Mouse (Mus musculus): ENCODE measurements around the gene Pithd1. TPM values are rescaled to one million over a fixed set of nuclear protein-coding genes. Genes with fewer than 3 reads are reported as not detected.
"Not testable (repeated sequence)": the region's sequence is repeated elsewhere in the genome, so short reads cannot be mapped to it uniquely, and the experiment has no call there.

Gene Pithd1
- total RNA-seq, 4 experiments from 2014 or later = 79.8 to 89.2 (median 83.7) TPM

DNA sequence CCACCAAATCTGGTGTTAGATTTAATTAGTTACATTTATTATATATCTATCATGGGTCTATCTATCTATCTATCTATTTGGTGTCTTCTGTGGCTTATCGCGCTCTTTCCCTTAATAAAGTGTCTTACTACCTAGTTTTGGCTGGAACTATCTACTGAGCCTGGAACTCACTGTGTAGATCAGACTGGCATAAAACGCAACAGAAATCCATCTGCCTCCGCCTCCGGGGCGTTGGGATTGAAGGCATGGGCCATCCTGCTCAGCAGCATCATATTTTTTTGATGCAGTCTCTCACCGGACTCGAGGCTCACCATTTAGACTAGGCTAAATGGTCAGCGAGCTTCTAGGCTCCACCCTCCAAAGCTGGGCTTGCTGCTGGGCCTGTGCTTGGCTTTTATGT, 650 bp upstream of the Pithd1 start:
- no peak for DNase-seq (ENCODE audit: low spot score in 2 of 2)

GRCm38 (mm10) chr4:135986301-135986942, 642 bp downstream of the Pithd1 start:
- no peak for DNase-seq (ENCODE audit: low spot score in 2 of 2)

- DNase-seq (ENCODE audit: low spot score in 2 of 2) = no peak
Measured at GRCm38 (mm10) chr4:135985769-135986168, 1.3 kb downstream of the Pithd1 start.

DNA sequence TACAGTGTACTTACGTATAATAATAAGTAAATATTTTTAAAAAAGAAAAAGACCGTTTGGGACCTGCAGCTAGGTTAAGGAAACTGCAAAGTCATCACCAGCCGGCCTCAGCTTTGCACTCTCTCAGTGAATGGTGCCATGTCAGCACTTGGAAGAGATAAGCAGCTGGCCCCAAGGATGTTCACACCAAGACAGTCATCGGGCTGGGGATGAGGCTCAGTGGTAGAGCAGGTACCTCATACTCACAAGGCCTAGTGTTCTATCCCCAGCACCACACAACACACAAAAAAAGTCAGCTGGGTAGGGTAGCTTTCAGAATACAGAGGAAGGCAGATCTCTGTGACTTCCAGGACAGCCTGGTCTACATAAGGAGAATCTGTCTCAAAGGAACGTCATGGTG, 1.9 kb downstream of the Pithd1 start:
- no peak for DNase-seq (ENCODE audit: low spot score in 2 of 2)

- no peak for DNase-seq (ENCODE audit: low spot score in 2 of 2)
Measured at GRCm38 (mm10) chr4:135984556-135984955, 2.5 kb downstream of the Pithd1 start.

DNA sequence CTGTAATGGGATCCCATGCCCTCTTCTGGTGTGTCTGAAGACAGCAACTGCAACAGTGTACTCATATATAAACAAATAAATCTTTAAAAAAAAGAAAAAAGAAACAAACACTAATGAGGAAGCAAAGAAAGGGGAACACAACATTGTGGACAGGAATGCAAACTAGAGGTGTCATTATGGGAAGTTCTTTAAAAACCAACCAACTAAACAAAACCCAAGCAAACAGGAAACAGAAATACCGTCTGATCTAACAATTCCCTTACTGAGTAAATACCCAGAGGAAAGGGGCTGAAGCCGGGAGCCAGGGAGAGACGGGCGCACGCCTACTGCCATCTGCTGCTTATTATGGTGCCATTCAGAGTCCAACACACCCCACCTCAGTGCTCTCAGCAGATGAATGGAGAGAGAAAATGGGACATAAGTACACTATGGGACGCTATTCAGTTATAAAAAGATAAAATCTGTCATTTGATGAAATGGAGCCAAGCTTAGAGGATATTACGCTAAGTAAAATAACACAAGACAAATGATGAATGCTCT, 5.5 kb downstream of the Pithd1 start:
- peak; percentile 82 to 85 for DNase-seq (ENCODE audit: low spot score in 2 of 2)

- not testable (repeated sequence) for DNase-seq (ENCODE audit: low spot score in 2 of 2)
Measured at GRCm38 (mm10) chr4:135980223-135980622, 6.8 kb downstream of the Pithd1 start.

GRCm38 (mm10) chr4:135976146-135976545, 10.9 kb downstream of the Pithd1 start:
- no peak for DNase-seq (ENCODE audit: low spot score in 2 of 2)

GRCm38 (mm10) chr4:135972911-135973811, 13.9 kb downstream of the Pithd1 start:
- DNase-seq (ENCODE audit: low spot score in 2 of 2) = no peak

DNA sequence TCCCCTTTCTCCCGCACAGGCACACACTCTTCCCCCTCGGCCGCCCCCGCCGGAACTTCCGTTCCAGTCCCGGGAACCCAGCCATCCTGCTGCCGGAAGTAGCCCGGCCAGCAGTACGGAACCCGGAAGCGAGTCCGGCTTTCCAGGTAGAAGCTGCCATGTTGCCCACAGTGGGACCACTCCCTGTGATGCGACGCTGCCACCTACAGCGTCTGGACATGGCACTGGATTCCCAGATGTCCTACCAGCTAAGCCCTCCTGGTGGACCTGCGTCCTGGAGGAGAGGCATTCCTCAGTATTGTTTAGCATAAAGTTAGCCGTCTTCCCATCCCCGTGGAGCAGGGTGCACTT, 14.5 kb downstream of the Pithd1 start, which contains the start of gene Lypla2:
TSS of gene Lypla2 (minus strand) at position 71 of the 351 bp plus-strand sequence.
- peak; percentile 83 to 87 for DNase-seq (ENCODE audit: low spot score in 2 of 2)

- DNase-seq (ENCODE audit: low spot score in 2 of 2) = no peak
Measured at GRCm38 (mm10) chr4:135971805-135972555, 15.1 kb downstream of the Pithd1 start.

DNA sequence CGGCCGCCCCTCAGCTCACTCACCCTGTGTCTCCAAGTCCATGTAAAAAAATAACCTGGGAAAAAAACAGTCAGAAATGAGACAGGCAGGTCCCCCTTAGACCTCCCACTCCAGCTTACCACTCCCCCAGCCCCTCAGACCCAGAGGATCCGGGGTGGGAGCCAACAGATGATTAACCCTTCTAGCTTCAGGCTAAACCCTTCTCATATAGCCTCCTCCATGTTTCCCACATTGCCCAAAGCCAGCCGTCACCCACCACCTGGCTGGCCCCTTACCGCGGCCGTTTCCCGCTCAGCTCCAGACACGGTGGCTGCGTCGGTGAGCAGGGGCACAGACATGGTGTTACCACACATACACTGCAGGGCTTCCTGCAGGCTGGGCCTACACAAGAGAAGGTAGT, 16.5 kb downstream of the Pithd1 start:
- no peak for DNase-seq (ENCODE audit: low spot score in 2 of 2)

- DNase-seq (ENCODE audit: low spot score in 2 of 2) = no peak
Measured at GRCm38 (mm10) chr4:135969070-135969750, 17.9 kb downstream of the Pithd1 start.

DNA sequence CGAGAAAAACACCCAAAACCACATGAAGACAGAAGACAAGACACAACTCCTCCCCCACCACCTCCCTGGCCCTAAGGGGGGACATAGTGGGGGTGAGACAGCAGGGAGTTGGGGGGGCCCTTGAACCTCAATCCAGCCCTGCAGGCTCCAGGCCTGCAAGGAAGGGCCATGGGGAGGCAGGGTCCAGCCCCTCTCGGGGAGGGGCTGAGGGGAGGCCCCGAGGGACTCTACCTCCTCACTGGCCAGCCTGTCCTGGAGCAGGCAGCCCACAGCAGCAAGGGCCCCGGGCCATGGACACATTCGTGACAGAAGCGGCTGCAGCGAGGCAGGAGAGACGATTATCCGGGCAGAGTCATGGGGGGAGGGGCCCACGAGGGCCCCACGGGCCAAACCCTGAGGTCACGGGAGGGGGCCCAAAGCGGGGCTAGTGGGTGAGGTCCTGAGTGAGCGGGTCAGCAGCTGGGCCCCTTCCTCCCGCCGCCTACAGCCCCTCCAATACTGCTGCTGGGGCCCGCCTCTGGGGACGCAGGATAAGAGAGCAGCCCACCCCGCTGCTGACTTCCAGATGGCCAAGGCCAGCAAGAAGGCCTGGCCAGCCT, 18.7 kb downstream of the Pithd1 start:
- no peak for DNase-seq (ENCODE audit: low spot score in 2 of 2)

GRCm38 (mm10) chr4:135967086-135967760, 19.8 kb downstream of the Pithd1 start:
- no peak for DNase-seq (ENCODE audit: low spot score in 2 of 2)

GRCm38 (mm10) chr4:135966283-135966682, 20.8 kb downstream of the Pithd1 start:
- DNase-seq (ENCODE audit: low spot score in 2 of 2) = no peak

DNA sequence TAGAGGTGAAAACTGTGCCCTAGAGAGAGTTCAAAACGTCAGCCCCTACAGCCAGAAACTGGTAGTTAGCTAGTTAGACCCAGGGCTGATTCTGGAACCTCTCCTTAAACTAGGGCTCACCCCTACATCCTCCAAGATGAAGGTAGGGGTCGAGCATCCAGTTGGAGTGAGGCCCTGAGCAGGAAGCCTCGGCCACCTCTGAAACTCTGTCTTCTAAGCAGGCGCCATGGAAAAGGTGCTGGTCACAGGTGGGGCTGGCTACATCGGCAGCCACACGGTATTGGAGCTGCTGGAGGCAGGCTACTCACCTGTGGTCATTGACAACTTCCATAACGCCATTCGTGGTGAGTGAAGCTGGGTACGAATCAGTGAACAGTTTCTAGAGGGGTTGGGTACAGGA, 22.0 kb downstream of the Pithd1 start:
- no peak for DNase-seq (ENCODE audit: low spot score in 2 of 2)

DNA sequence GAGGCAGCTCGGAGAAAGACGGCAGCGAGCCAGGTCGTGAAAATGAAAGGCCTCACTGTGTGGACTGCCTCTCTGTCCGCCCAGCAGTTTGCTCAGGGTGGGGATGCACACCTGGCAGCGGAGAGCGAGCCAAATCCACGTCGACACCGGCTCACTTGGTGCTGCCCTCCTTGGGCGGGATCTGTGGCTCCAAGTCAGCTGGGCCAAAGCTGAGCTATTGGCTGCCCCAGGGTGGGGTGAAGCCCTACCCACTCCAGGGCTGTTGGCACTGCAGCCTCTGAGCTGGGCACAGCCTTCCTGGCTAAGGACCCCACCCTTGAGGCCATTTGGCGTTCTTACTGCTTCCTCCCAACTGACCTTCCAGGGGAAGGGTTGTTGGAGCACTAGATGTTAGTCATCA, 22.6 kb downstream of the Pithd1 start:
- DNase-seq (ENCODE audit: low spot score in 2 of 2) = no peak

GRCm38 (mm10) chr4:135963457-135964193, 23.4 kb downstream of the Pithd1 start, which contains the start of gene Gale:
Gene Gale (plus strand): TSS chr4:135963727.
- peak; percentile 91 to 93 for DNase-seq (ENCODE audit: low spot score in 2 of 2)

Measured in layer of hippocampus, adult 8-10 months (tissue).